Mouse (Mus musculus): ENCODE measurements around the gene Btg1. TPM values are rescaled to one million over a fixed set of nuclear protein-coding genes. Genes with fewer than 3 reads are reported as not detected.

Btg1 gene
- total and polyA plus RNA-seq, 3 experiments, result 11.7 to 45.2 (median 28.5) TPM

DNA sequence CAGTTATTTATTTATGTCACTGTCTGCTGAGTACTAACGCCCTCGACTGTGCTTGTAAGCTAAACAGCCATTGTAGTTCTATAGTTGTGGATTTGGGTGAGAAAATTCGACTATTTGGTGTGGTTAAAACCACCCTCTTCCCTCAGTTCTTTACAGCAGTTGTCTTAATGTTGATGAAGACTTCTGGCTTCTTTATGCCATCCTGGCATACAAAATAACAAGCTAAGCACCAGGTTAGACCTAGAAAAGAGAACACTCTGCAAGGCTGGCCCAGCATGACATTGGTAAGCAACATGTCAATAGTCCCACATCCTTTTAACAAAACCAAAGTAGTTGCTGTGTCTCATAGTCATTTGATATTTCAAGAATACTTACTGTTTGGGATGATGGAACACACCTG lies 14.5 kb upstream of the Btg1 start:
- Histone ChIP-seq H3K4me1 (ENCODE audit: control insufficient read depth, insufficient read depth, low read length) (no peaks in the 10 kb centered on the region), H3K36me3 (ENCODE audit: control insufficient read depth, insufficient read depth, low read length) (no peaks in the 10 kb centered on the region; the same call in 1 of the 2 replicates), H3K4me3 (no peak overlapping the region), H3K79me2 (replicated peaks; ENCODE audit: control insufficient read depth, insufficient read depth, low read length) (no peaks in the 10 kb centered on the region), H3K27me3 (ENCODE audit: control insufficient read depth, insufficient read depth, low read length) (no peaks in the 10 kb centered on the region), H3K27ac (no peak overlapping the region), H3K9ac (ENCODE audit: low read depth, low read length) (no peak overlapping the region)
- TF ChIP-seq POLR2A (IDR thresholded peaks at IDR 0.05; ENCODE audit: insufficient read depth, low read depth, low read length), result no peak
- TF ChIP-seq CTCF (IDR thresholded peaks at IDR 0.05), result no peak
- no peak for TF ChIP-seq EP300 (IDR thresholded peaks at IDR 0.05; ENCODE audit: insufficient read depth, low read depth, low read length)
- 72% methylated on average over 3 of the region's 3 CpGs for WGBS
- intact Hi-C loops (cut with DNase I), result no loop called here
- no peak for DNase-seq

DNA sequence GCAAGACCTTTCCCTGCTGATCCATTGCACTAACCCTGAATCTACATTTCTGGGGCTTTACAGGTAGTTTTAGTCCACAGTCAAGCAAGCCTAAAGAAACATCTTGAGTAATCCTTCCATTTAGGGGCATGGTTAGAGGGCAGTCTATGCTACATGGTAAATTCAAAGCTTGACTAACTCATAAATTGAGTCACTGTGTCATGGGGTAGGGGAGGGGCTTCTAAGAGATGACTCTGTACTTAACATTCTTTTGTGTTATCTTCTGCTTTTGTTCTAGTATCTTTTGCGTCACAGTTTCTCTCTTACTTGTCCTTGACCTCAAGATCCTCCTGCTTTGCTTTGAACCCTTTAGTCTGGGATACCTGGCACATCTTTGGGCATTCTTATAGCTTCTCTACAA lies 11.6 kb upstream of the Btg1 start:
- intact Hi-C loops (cut with DNase I), result no loop called here
- H3K27ac ChIP-seq, result no peak overlapping the region
- WGBS, result 90% methylated on average over 1 of the region's 1 CpGs

DNA sequence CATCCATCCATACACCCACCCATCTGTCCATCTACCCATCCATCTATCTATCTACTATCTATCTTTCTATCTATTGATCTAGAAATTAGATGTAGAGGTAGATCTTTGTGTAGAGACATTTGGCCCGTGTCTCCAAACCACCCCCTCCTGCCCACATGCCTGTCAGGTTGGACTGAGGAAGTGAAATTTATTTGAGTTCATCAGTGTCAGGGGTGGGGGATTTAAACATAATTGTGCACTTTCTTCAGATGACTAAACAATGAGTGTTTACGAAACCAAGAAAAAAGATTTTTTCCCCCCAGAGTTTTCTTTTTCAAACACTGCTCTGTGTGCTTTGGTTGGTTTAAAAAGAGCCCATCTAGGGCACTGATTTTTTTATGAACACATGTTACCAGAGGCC lies 10.9 kb upstream of the Btg1 start:
- Histone ChIP-seq H3K79me2 (replicated peaks; ENCODE audit: control insufficient read depth, insufficient read depth, low read length) (no peaks in the 10 kb centered on the region), H3K9ac (ENCODE audit: low read depth, low read length) (no peak overlapping the region), H3K36me3 (ENCODE audit: control insufficient read depth, insufficient read depth, low read length) (no peaks in the 10 kb centered on the region), H3K27ac (no peak overlapping the region), H3K4me3 (no peak overlapping the region), H3K4me1 (ENCODE audit: control insufficient read depth, insufficient read depth, low read length) (no peaks in the 10 kb centered on the region), H3K27me3 (ENCODE audit: control insufficient read depth, insufficient read depth, low read length) (no peaks in the 10 kb centered on the region)
- no peak for DNase-seq
- intact Hi-C loops (cut with DNase I), result no loop called here
- 89% methylated on average over 2 of the region's 2 CpGs for WGBS
- TF ChIP-seq POLR2A (IDR thresholded peaks at IDR 0.05; ENCODE audit: insufficient read depth, low read depth, low read length), result no peak
- TF ChIP-seq EP300 (IDR thresholded peaks at IDR 0.05; ENCODE audit: insufficient read depth, low read depth, low read length), result no peak
- TF ChIP-seq CTCF (IDR thresholded peaks at IDR 0.05), result no peak

More for the DNA sequence above, 11.6 kb upstream of the Btg1 start:
- Histone ChIP-seq H3K27me3 (ENCODE audit: control insufficient read depth, insufficient read depth, low read length) (no peaks in the 10 kb centered on the region), H3K9ac (ENCODE audit: low read depth, low read length) (no peak overlapping the region), H3K79me2 (replicated peaks; ENCODE audit: control insufficient read depth, insufficient read depth, low read length) (no peaks in the 10 kb centered on the region), H3K4me3 (no peak overlapping the region), H3K4me1 (ENCODE audit: control insufficient read depth, insufficient read depth, low read length) (no peaks in the 10 kb centered on the region), H3K36me3 (ENCODE audit: control insufficient read depth, insufficient read depth, low read length) (no peaks in the 10 kb centered on the region)
- no peak for DNase-seq
- no peak for TF ChIP-seq CTCF (IDR thresholded peaks at IDR 0.05)
- TF ChIP-seq POLR2A (IDR thresholded peaks at IDR 0.05; ENCODE audit: insufficient read depth, low read depth, low read length), result no peak
- no peak for TF ChIP-seq EP300 (IDR thresholded peaks at IDR 0.05; ENCODE audit: insufficient read depth, low read depth, low read length)

DNA sequence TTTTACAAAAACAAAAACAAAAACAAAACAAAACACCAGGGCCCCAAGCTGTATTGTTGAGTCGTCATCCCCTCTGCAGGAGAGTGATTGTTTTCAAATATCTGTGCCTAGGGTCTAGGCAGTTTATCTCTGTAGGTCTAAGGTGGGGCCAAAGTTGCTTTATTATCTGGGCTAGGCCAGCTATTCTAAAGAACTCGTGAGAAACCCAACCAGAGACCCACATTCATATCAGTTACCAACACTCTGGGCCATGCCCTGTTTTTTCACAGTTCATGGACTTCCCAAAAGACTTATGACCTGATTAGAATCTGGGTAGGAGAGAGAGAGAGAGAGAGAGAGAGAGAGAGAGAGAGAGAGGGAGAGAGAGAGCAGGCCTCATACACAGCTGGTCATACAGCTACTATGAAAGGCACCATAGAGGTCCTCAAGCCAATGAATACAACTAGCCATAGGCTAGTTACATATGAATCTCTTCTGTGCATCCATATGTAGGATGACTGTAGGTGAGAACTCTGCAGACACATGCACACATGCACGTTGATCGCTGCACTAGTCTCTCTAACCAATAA lies 9.1 kb upstream of the Btg1 start:
- no peaks in the 10 kb centered on the region for H3K36me3 ChIP-seq (ENCODE audit: control insufficient read depth, insufficient read depth, low read length)
- 80% methylated on average over 4 of the region's 4 CpGs for WGBS
- intact Hi-C loops (cut with DNase I), result no loop called here
- DNase-seq, result no peak
- H3K9ac ChIP-seq (ENCODE audit: low read depth, low read length), result no peak overlapping the region
- no peak overlapping the region for H3K4me3 ChIP-seq
- H3K27me3 ChIP-seq (ENCODE audit: control insufficient read depth, insufficient read depth, low read length), result no peaks in the 10 kb centered on the region
- no peak for TF ChIP-seq POLR2A (IDR thresholded peaks at IDR 0.05; ENCODE audit: insufficient read depth, low read depth, low read length)
- TF ChIP-seq EP300 (IDR thresholded peaks at IDR 0.05; ENCODE audit: insufficient read depth, low read depth, low read length), result no peak
- no peak for TF ChIP-seq CTCF (IDR thresholded peaks at IDR 0.05)
- no peaks in the 10 kb centered on the region for H3K4me1 ChIP-seq (ENCODE audit: control insufficient read depth, insufficient read depth, low read length)
- H3K79me2 ChIP-seq (replicated peaks; ENCODE audit: control insufficient read depth, insufficient read depth, low read length), result no peaks in the 10 kb centered on the region
- H3K27ac ChIP-seq, result no peak overlapping the region

DNA sequence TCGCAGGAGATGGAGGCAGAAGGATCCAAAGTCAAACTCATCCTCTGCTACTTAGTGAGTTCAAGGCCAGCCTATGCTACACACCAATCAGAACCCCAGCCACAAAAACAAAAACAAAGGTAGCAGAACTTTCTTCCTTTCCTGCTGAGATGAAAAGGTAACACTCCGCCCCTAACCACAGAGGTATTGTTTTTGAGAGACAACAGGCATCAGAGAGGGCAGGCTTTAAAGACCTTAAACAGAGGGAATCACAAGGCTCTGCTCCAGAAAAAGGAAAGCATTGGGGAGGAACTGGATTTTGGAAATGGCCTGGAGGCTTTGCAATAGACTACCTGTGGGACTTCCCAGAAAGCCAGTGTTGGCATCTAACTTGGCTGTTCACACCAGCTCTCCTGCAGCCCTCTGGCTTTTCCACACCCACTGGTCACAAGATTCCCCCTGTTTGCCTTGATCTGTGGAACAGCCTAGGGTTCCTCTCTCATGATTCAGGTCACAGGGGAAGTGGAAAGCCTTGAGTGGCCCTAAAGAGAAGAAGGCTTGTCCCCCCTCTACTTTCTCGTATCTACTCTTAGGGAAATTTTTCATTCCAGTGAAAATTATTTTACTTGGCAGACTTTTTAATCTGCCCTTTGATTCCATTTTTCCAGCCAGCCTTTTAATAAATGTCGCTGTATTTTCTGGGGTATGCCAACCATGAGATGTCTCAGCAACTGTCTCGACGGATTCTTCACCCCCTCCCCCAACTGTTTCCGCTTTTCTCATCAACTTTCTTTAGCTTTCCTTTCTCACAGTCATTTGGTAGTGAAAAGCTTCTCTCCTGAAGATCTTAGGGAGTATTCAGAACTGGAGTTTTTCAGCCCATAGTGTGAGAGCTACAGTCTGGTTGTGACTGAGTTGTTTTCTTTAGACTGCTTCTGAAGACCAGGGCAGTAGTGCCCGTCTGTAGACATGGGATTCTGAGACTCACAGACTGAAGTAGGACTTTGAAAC lies 7.2 kb upstream of the Btg1 start:
- DNase-seq, result no peak
- 81% methylated on average over 8 of the region's 8 CpGs for WGBS
- Histone ChIP-seq H3K36me3 (ENCODE audit: control insufficient read depth, insufficient read depth, low read length) (no peaks in the 10 kb centered on the region), H3K4me1 (ENCODE audit: control insufficient read depth, insufficient read depth, low read length) (no peaks in the 10 kb centered on the region), H3K27me3 (ENCODE audit: control insufficient read depth, insufficient read depth, low read length) (no peaks in the 10 kb centered on the region), H3K9ac (ENCODE audit: low read depth, low read length) (no peak overlapping the region), H3K79me2 (replicated peaks; ENCODE audit: control insufficient read depth, insufficient read depth, low read length) (no peaks in the 10 kb centered on the region), H3K27ac (no peak overlapping the region), H3K4me3 (no peak overlapping the region)
- intact Hi-C loops (cut with DNase I), result loop anchor here (5.0 kb wide), 2 partner anchors 317 to 397 kb away; no protein-coding TSS in a partner anchor
- no peak for TF ChIP-seq POLR2A (IDR thresholded peaks at IDR 0.05; ENCODE audit: insufficient read depth, low read depth, low read length)
- no peak for TF ChIP-seq CTCF (IDR thresholded peaks at IDR 0.05)
- TF ChIP-seq EP300 (IDR thresholded peaks at IDR 0.05; ENCODE audit: insufficient read depth, low read depth, low read length), result no peak
